16 mouse cellular contexts compared by ENCODE assay signal in genomic region chr14:54996793-54997192, GRCm38 (mm10). TPM values are rescaled to one million over a fixed set of nuclear protein-coding genes. Genes with fewer than 3 reads are reported as not detected.
DNase-seq lines count a peak whose midpoint lies in the region; ATAC-seq and TF ChIP-seq lines count a peak whose summit lies in the region.
"Had no signal": no experiment of that assay in that cellular context is flagged by ENCODE, and none has a peak within 500 bp of the region (broad histone marks: within the 10 kb centered on the region; RNA-seq: fewer than 3 reads in every experiment).

No protein-coding gene starts in this region.

- H3K36me3 ChIP-seq in lung, embryonic 15.5 days: no peaks in the 10 kb centered on the region
- H3K36me3 ChIP-seq in limb, embryonic 14.5 days (ENCODE audit: control insufficient read depth, insufficient read depth, low read length): no peaks in the 10 kb centered on the region

- intact Hi-C loops in left cerebral cortex, postnatal 14 days (cut with DNase I): no loop called here

- H3K9me3 ChIP-seq in lung, embryonic 15.5 days: no peaks in the 10 kb centered on the region
- H3K9me3 ChIP-seq in limb, embryonic 14.5 days (ENCODE audit: control insufficient read depth, low read length): no peaks in the 10 kb centered on the region

- 68% methylated on average over 9 of the region's 9 CpGs for WGBS in lung, embryonic 15.5 days
- WGBS in limb, embryonic 14.5 days: 65% methylated on average over 9 of the region's 9 CpGs

- DNase-seq in heart, adult 11 months: peak; percentile 94
- no peak for DNase-seq in heart, adult 9 months (ENCODE audit: low spot score in 2 of 2)
- DNase-seq in lung, postnatal 14 days: no peak
- DNase-seq in limb, embryonic 14.5 days (ENCODE audit: low spot score): no peak
- DNase-seq in T-cell, adult 2 months (ENCODE audit: low spot score): no peak
- DNase-seq in ovary, postnatal 10 days (ENCODE audit: low spot score): no peak
- DNase-seq in left cerebral cortex, postnatal 14 days (ENCODE audit: low spot score in 2 of 2): no peak
- DNase-seq: adrenal gland, adult 8-10 months; B cell, adult 2 months; cerebellum, adult 18-20 months had no signal

- no peak for TF ChIP-seq POLR2A in limb, embryonic 14.5 days (IDR thresholded peaks at IDR 0.05; ENCODE audit: borderline replicate concordance, extremely low read depth, insufficient read depth, insufficient read length)

- H3K27ac ChIP-seq in lung, embryonic 15.5 days: 0 out of 2 replicates have a peak overlapping the region, but pooled peaks have one; percentile 10
- no peak overlapping the region; the same call in 1 of the 2 replicates for H3K27ac ChIP-seq in limb, embryonic 14.5 days (replicated peaks; ENCODE audit: low read depth, low read length)

- no peaks in the 10 kb centered on the region for H3K27me3 ChIP-seq in lung, embryonic 15.5 days
- H3K27me3 ChIP-seq in limb, embryonic 14.5 days (ENCODE audit: control insufficient read depth, insufficient read depth, low read length): no peaks in the 10 kb centered on the region

- no peak overlapping the region for H3K4me2 ChIP-seq in lung, embryonic 15.5 days
- no peak overlapping the region for H3K4me2 ChIP-seq in limb, embryonic 14.5 days (replicated peaks; ENCODE audit: low read depth, low read length, severe bottlenecking)

- ATAC-seq in lung, embryonic 15.5 days (ENCODE audit: borderline replicate concordance, extremely low read depth, low FRiP score, low TSS enrichment): no peak
- peak; percentile 77 for ATAC-seq in limb, embryonic 14.5 days (ENCODE audit: low FRiP score, low read depth)

- H3K9ac ChIP-seq in lung, embryonic 15.5 days: no peak overlapping the region
- no peak overlapping the region for H3K9ac ChIP-seq in limb, embryonic 14.5 days (ENCODE audit: low read depth, low read length, severe bottlenecking)

- no peak overlapping the region for H3K4me3 ChIP-seq in lung, embryonic 15.5 days
- H3K4me3 ChIP-seq in limb, embryonic 14.5 days (replicated peaks; ENCODE audit: low read length): no peak overlapping the region
- H3K4me3 ChIP-seq: erythroblast, embryonic 14.5 days had no signal

- peaks cover 29% of the 10 kb centered on the region for H3K4me1 ChIP-seq in lung, embryonic 15.5 days
- H3K4me1 ChIP-seq in limb, embryonic 14.5 days (ENCODE audit: control insufficient read depth, insufficient read depth, low read length): no peaks in the 10 kb centered on the region

RNA-seq across cellular contexts. Expression of gene Myh7, which starts 2.4 kb away (rescaled TPM):
- polyA plus RNA-seq in lung, embryonic 15.5 days (2015; fragmentation: Nextera tagmentation; extraction: Ambion mirVana): 29.1 and 71.2 TPM in 2 replicates
- 29.5 and 59.8 TPM in 2 replicates for polyA plus RNA-seq in limb, embryonic 14.5 days (2012; rRNA removed)
- polyA plus RNA-seq in limb, embryonic 14.5 days (2014; fragmentation: Nextera tagmentation; extraction: Ambion mirVana): 40.0 and 55.3 TPM in 2 replicates
- 1 to 10 TPM; 5.6 to 7.8 TPM for total RNA-seq in left cerebral cortex, postnatal 14 days (2021)
- total RNA-seq: adrenal gland, adult 8-10 months; hematopoietic stem cell, adult 5-6 weeks; monocyte, adult 5-6 weeks had no signal
- polyA plus RNA-seq: erythroblast, embryonic 14.5 days had no signal

RNA-seq across cellular contexts. Expression of gene Ngdn, which starts 18.5 kb away (rescaled TPM):
- 81.1 and 81.3 TPM in 2 replicates for polyA plus RNA-seq in lung, embryonic 15.5 days (2015; fragmentation: Nextera tagmentation; extraction: Ambion mirVana)
- 43.2 and 62.6 TPM in 2 replicates for polyA plus RNA-seq in limb, embryonic 14.5 days (2012; rRNA removed)
- 66.8 and 74.3 TPM in 2 replicates for polyA plus RNA-seq in limb, embryonic 14.5 days (2014; fragmentation: Nextera tagmentation; extraction: Ambion mirVana)
- total RNA-seq in left cerebral cortex, postnatal 14 days (2021): 10 to 100 TPM; 20.2 to 21.6 TPM

RNA-seq across cellular contexts. Expression of gene Gm17428, which starts 20.1 kb away (rescaled TPM):
- polyA plus RNA-seq in lung, embryonic 15.5 days (2015; fragmentation: Nextera tagmentation; extraction: Ambion mirVana): not detected in 2 replicates
- not detected in 2 replicates for polyA plus RNA-seq in limb, embryonic 14.5 days (2012; rRNA removed)
- not detected in 2 replicates for polyA plus RNA-seq in limb, embryonic 14.5 days (2014; fragmentation: Nextera tagmentation; extraction: Ambion mirVana)
- not detected for total RNA-seq in left cerebral cortex, postnatal 14 days (2021)
- total RNA-seq: adrenal gland, adult 8-10 months; hematopoietic stem cell, adult 5-6 weeks; layer of hippocampus, postnatal 10 days; monocyte, adult 5-6 weeks had no signal
- polyA plus RNA-seq: erythroblast, embryonic 14.5 days; liver, embryonic 16.5 days had no signal

RNA-seq across cellular contexts. Expression of gene Myh6, which starts 30.1 kb away (rescaled TPM):
- polyA plus RNA-seq in lung, embryonic 15.5 days (2015; fragmentation: Nextera tagmentation; extraction: Ambion mirVana): 70.4 and 166 TPM in 2 replicates
- 0.77 and 2.1 TPM in 2 replicates for polyA plus RNA-seq in limb, embryonic 14.5 days (2012; rRNA removed)
- 4.8 and 7.3 TPM in 2 replicates for polyA plus RNA-seq in limb, embryonic 14.5 days (2014; fragmentation: Nextera tagmentation; extraction: Ambion mirVana)
- 1 to 10 TPM; 2.7 to 3.7 TPM for total RNA-seq in left cerebral cortex, postnatal 14 days (2021)
- total RNA-seq: adrenal gland, adult 8-10 months; hematopoietic stem cell, adult 5-6 weeks; monocyte, adult 5-6 weeks had no signal
- polyA plus RNA-seq: erythroblast, embryonic 14.5 days had no signal
